Mouse (Mus musculus): ENCODE measurements at regions not wholly inside any gene's neighbourhood (a gene's known extent, or its start where the extent isn't known, plus 50 kb on each side); places are given as distances from the start of the nearest gene placed in this dataset.

DNA sequence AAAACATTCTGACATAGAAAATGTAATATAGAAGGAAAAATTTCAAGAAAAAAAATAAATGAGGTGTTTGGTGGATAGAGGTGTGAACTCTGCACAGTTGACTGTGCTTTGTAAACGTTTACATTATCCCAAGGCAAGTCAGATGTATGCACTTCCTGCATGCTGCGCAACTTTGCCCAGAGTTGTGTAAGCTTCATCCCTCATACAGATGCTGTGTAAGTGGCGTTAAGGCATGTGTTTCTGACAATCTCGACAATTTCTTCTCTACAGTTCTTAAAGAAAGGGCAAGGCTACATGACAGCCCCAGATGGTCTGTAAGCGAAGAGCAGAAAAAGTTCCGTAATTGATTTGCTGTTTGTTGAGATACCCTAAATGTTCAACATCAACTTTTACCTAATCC lies 476.6 kb upstream of the Pitx2 start:
- DNase-seq (ENCODE audit: low spot score), result no peak

DNA sequence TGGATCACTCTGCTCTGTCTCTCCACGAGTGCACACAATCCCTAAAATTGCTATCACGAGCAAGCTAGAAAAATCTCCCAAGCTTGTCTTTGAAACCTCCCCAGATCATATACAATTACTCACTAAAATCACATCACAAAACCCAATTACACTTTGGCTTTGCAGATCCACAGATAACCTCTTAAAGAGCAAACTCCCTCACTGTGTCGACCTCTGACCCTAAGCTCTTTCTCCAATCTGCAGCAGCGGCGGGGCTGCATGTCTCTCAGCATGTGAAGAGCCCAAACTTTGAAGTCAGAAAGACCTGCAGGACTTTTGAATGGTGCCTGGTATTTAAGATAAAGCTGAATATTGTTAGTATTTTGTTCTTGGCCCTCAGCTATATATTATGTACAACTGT lies 479.4 kb upstream of the Pitx2 start:
- no peak for DNase-seq (ENCODE audit: low spot score)

DNA sequence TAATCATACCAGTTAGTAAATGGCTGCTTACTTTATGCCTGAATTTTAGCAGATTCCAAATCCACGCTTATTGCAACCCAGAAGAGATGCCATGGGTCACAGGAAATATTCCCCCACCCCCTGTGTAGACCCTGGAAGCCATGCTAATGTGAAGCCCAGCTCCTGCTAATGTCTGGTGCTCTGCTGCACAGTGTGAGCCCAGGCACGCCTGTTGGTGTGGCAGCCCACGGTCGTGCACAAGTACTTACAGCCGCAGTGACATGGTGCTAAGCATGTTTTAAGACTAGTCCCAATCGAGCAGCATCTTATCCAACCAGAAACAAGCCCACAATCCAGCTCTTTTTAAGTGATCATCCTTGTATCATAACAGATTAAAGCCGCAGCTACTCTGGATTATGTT lies 480.5 kb upstream of the Pitx2 start:
- no peak for DNase-seq (ENCODE audit: low spot score)

DNA sequence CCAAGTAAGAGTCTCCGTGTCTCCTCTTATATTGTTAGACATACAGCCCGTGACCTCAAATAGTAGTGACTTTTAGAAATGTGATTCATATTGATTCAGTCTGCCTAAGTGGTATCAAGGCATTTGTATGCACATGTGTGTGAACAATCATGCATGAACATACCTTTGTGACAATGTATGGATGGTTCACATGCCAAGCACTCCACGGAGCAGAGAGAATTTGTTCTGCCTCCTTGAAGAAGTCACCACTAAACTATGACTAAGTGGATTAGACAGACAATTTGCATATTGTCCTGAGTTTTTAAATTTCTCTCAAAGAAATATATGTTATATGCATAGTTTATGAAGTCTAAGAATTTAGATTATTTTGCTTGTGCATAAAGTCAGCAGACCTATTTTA lies 492.4 kb upstream of the Pitx2 start:
- no peak for DNase-seq (ENCODE audit: low spot score)

- DNase-seq (ENCODE audit: low spot score), result no peak
Observed at GRCm38 (mm10) chr3:128668468-128669127, 531.1 kb upstream of the Pitx2 start.

- DNase-seq (ENCODE audit: low spot score), result no peak
Observed at GRCm38 (mm10) chr3:128665184-128665583, 534.5 kb upstream of the Pitx2 start.

DNA sequence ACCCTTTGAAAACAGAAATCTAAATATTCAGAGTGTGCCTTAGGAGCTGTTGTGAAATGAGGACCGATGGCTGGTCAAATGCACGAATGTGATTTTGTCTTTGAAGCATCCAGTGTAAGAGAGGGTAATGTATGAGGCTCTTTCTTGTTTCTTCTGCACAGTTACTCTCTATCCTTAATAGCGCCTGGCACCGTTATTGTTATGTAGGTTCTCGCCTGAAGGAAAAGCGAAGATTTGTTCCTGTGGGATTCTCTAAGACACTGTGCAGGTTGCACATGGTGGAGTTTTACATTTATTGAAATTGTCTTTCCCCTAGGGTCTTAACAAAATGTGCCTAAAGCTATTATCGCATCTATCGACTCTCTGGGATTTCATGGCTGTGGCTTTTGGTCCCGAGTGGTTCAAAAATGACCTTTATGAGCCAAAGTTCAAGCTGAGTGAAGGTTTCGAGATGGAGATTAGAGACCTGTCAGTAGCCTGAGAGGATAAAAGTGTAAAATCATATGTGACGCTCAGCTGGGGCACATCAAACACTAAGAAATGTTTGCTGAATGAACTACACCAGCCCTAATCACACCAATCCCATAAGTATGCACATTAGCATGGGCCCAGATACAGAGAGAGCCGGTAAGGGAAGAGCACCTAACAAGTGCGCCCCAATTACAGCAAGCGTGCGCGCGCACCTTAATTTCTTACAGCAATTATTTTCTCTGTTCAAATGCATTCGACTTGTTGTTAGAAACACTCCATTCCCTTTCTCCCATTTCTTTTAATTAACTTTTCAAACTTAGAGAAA lies 562.5 kb upstream of the Pitx2 start:
- no peak for DNase-seq (ENCODE audit: low spot score)

DNA sequence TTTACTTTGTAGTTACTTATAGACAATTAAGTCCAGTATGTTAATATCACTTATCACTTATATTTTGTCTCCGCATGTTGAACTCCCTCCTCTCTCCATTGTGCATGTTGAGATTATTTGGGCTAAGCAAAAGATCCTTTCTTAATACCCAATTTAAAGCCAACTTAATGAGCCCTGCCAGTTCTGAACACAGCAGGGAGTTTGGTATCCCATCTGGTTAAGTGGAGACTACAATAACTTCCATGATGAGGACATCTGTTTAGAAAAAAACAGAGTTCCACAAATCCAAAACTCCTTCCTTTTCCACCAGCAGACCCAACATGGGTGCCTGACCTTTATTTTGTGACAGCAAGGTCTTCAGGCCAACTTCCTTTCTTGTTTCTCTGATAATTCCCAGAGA lies 572.0 kb upstream of the Pitx2 start:
- DNase-seq (ENCODE audit: low spot score), result no peak

DNA sequence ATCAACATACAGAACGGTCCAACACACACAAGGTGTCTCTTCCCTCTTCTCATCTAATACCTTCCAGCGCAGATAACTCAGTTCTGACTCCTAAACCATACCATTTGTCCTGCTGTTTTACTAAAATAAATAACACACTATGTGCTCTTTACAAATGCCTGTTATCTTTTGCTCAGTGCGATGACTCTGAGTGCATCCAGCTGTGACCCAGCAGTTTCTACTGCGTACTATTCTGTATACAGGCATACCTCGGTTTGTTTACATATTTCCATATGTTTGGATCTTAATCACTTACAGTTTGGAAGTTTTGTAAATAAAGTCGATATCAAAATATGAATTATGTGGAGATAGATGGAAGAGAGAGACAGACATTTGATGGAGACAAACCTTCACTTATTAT lies 583.0 kb upstream of the Pitx2 start:
- DNase-seq (ENCODE audit: low spot score), result no peak

DNA sequence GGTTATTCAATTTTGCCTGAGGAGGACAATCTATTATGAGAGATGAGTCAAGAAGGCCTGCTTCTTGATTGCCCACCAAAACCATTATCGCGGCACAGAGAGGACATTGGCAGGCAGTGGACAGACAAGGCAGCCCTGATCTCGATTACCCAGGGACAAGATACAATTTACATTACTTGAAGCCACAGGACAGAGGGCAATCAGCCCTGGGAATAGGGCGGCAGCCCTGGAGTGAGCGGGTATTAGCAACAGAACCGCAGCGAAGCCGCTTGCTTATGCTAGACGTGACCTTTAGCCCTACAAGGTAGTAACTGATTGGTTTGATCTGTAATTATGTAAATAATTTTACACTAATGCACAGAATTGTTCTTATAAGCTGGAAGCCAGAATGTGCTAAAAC lies 586.0 kb upstream of the Pitx2 start:
- DNase-seq (ENCODE audit: low spot score), result no peak

- DNase-seq (ENCODE audit: low spot score), result no peak
Observed at GRCm38 (mm10) chr3:128610731-128611130, 588.9 kb upstream of the Pitx2 start.

- no peak for DNase-seq (ENCODE audit: low spot score)
Observed at GRCm38 (mm10) chr3:128608694-128609093, 591.0 kb upstream of the Pitx2 start.

DNA sequence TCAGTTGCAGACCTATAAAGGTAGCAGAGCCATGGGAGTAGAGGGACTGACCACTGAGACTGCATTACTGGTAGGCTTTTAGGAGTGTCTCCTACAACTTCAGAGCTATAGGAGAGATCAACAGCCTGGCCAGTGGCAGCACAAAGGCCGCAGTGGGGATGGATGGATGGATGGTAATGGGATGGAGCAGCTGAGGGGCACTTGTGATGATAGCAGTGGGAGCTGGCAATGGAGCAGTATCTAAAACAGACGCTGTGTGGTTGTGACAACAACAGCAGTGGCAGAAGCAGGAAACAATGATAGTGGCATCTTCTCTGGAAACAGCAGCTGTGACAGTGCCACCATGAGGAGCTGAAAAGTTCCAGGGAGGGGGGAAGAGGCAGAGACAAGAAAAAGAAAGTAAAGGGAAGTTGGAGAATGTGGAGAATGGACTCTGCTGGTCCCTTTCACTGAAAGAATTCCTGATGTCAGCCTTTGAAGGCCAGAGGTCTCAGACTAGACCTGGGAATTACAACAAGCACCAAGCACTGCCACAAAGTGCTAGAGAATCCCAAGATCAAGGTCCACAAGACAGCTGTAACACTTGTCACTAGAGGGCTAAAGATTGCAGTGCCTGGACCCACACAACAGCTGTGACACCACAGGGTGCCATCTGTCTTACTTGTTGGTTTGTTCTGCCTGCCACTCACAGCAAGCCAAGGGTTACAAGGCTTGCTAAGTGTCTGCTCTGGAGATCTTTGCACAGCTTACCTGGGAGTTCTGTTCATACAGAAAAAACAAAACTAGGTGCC lies 624.1 kb upstream of the Pitx2 start:
- DNase-seq (ENCODE audit: low spot score), result no peak

DNA sequence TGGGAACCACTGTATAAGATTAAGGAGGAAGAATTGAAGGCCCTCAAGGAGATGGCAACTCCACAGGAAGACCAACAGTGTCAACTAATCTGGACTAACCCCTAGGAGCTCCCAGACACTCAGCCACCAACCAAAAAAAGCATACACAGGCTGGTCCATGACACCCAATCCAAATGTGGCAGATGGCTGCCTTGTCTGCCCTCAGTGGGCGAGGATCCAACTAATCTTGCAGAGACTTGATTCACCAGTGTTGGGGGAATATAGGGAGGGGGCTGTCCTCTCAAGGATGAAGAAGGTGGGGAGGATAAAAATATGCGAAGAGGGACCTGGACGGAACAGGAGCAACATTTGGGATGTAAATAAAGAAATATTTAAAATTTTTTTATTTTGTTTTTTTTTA lies 629.1 kb upstream of the Pitx2 start:
- DNase-seq (ENCODE audit: low spot score), result no peak

GRCm38 (mm10) chr3:128565386-128565785 lies 634.3 kb upstream of the Pitx2 start:
- DNase-seq (ENCODE audit: low spot score), result no peak

DNA sequence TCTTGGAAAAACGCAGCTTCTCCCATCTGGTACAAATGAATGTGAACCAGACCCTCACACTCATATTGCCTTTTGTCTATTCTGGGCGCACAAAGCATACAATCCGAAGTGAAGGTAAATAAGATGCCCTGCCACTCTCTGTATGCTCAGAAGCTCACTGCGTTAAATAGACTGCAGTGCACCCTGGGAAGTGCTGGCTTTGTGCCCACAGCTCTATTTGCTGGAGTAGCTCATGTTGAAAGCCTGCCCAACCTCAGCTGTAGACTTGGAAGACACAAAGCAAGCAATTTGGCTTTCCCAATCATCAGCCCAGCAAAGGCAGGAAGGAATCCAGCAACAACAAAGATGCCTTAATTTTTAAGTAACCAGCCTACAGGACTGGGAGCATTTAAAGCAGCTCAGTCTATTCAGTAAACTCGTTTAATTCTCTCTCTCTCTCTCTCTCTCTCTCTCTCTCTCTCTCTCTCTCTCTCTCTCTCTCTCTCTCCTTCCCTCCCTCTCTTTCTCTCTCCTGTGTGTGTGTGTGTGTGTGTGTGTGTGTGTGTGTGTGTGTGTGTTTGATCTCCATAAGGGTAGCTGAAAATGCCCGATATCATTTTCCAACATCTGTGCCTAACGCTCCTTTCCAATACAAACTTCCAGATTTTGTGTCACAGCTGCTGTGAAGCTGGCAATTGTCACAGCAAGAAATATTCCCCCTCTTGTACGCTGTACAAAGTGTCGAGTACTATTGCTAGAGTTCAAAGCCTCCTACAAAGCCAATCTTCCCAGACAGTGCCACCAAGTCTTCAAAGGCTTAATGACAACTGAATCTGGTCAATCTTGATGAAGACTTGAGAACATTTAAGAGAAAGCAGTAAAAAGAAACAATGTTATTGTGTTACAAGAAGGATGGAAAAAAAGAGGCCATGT lies 650.5 kb upstream of the Fam241a start:
- DNase-seq (ENCODE audit: low spot score), result no peak

DNA sequence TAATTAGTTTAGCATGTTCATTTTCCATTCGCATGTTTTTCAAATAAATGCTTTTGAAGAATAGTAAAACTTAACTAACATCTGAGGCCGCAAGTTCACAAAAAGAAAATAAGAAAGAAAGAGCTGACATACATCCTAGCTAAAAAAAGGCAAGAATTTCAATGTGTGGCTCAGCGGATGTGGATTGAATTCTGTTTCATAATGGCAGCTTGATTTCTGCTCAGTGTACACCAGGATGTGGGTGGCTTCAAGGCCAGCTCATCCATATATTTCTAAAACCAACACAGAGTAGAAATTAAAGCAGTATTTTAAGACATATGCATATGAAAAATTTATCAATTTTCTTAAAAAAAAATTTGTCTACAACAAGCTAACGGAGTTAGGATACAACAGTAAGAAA lies 629.3 kb upstream of the Fam241a start:
- DNase-seq (ENCODE audit: low spot score), result no peak

GRCm38 (mm10) chr3:128520671-128521103 lies 624.6 kb upstream of the Fam241a start:
- DNase-seq (ENCODE audit: low spot score), result no peak

- no peak for DNase-seq (ENCODE audit: low spot score)
Observed at GRCm38 (mm10) chr3:128519913-128520316, 623.8 kb upstream of the Fam241a start.

GRCm38 (mm10) chr3:128518806-128519205 lies 622.7 kb upstream of the Fam241a start:
- DNase-seq (ENCODE audit: low spot score), result no peak

GRCm38 (mm10) chr3:128471111-128471510 lies 575.0 kb upstream of the Fam241a start:
- DNase-seq (ENCODE audit: low spot score), result no peak

GRCm38 (mm10) chr3:128429706-128430105 lies 533.6 kb upstream of the Fam241a start:
- no peak for DNase-seq (ENCODE audit: low spot score)

Measured in urinary bladder, adult 2 months (tissue).